Mouse (Mus musculus) naive thymus-derived CD4-positive, alpha-beta T cell, adult 2 months (primary cell): ENCODE results near the gene Slamf1.

Experiments
- DNase-seq: peaks from one replicate; pipeline ENCODE4 v3.0.0-alpha.2; 2011; ENCODE audit warnings: low read depth

Gene Slamf1

GRCm38 (mm10) chr1:171766898-171767297 is at the start of gene Slamf1:
Gene Slamf1, plus strand, starts transcription at chr1:171767127.
- peak; percentile 76 for DNase-seq

GRCm38 (mm10) chr1:171731195-171731594 is 35.7 kb upstream of the Slamf1 start:
- DNase-seq = peak; percentile 16

- peak; percentile 15 for DNase-seq
Measured at GRCm38 (mm10) chr1:171734898-171735297, 32.0 kb upstream of the Slamf1 start.

GRCm38 (mm10) chr1:171748127-171748969 is 18.6 kb upstream of the Slamf1 start:
- DNase-seq = no peak

GRCm38 (mm10) chr1:171761853-171762448 is 5.0 kb upstream of the Slamf1 start:
- DNase-seq = peak; percentile 28

GRCm38 (mm10) chr1:171770996-171771395 is 4.1 kb downstream of the Slamf1 start:
- DNase-seq = peak; percentile 50

- peak; percentile 34 for DNase-seq
Measured at GRCm38 (mm10) chr1:171772121-171772735, 5.3 kb downstream of the Slamf1 start.

- peak; percentile 4 for DNase-seq
Measured at GRCm38 (mm10) chr1:171773232-171773989, 6.5 kb downstream of the Slamf1 start.

GRCm38 (mm10) chr1:171774266-171774665 is 7.3 kb downstream of the Slamf1 start:
- DNase-seq = no peak

GRCm38 (mm10) chr1:171774678-171775077 is 7.8 kb downstream of the Slamf1 start:
- DNase-seq = no peak

- DNase-seq = no peak
Measured at GRCm38 (mm10) chr1:171775781-171776180, 8.9 kb downstream of the Slamf1 start.

GRCm38 (mm10) chr1:171777026-171777425 is 10.1 kb downstream of the Slamf1 start:
- DNase-seq = no peak

- DNase-seq = peak; percentile 80
Measured at GRCm38 (mm10) chr1:171782287-171782915, 15.5 kb downstream of the Slamf1 start.

GRCm38 (mm10) chr1:171785871-171786270 is 18.9 kb downstream of the Slamf1 start:
- DNase-seq = no peak

- no peak for DNase-seq
Measured at GRCm38 (mm10) chr1:171787281-171788015, 20.5 kb downstream of the Slamf1 start.

GRCm38 (mm10) chr1:171788461-171789283 is 21.7 kb downstream of the Slamf1 start:
- DNase-seq = peak; percentile 75

GRCm38 (mm10) chr1:171789407-171789806 is 22.5 kb downstream of the Slamf1 start:
- peak; percentile 54 for DNase-seq

- DNase-seq = no peak
Measured at GRCm38 (mm10) chr1:171791491-171791890, 24.6 kb downstream of the Slamf1 start.

- DNase-seq = no peak
Measured at GRCm38 (mm10) chr1:171796185-171796584, 29.3 kb downstream of the Slamf1 start.

- no peak for DNase-seq
Measured at GRCm38 (mm10) chr1:171797840-171798239, 30.9 kb downstream of the Slamf1 start.
